Mouse (Mus musculus) stomach, embryonic 16.5 days (tissue): ENCODE measurements around the gene Gpank1. TPM values are rescaled to one million over a fixed set of nuclear protein-coding genes. Genes with fewer than 3 reads are reported as not detected.

ENCODE experiments used
- ATAC-seq: fragments of 200-750 bp; cut with Nextera tagmentation; 2 replicates; pipeline ENCODE4 v1.8.0; 2017; ENCODE audit warnings: moderate number of reproducible peaks, moderate TSS enrichment; ENCODE audit not compliant: insufficient read depth, low FRiP score
- H3K27ac ChIP-seq: fragments of 300-500 bp; sonication (generic); 2 replicates; pipeline ENCODE4 v1.5.1; 2014; ENCODE audit warnings: low read length
- H3K27me3 ChIP-seq: fragments of 300-500 bp; sonication (generic); 2 replicates; pipeline ENCODE4 v1.6.1; 2014; ENCODE audit warnings: low read length, control low read depth, mixed read lengths; ENCODE audit not compliant: control insufficient read depth, insufficient read depth
- H3K36me3 ChIP-seq: fragments of 300-500 bp; sonication (generic); 2 replicates; pipeline ENCODE4 v1.6.1; 2014; ENCODE audit warnings: low read length; ENCODE audit not compliant: control insufficient read depth, insufficient read depth
- H3K4me1 ChIP-seq: fragments of 300-500 bp; sonication (generic); 2 replicates; pipeline ENCODE4 v1.6.1; 2014; ENCODE audit warnings: low read length, control low read depth, mixed read lengths; ENCODE audit not compliant: control insufficient read depth, insufficient read depth
- H3K4me2 ChIP-seq: fragments of 300-500 bp; sonication (generic); 2 replicates; pipeline ENCODE4 v1.6.1; 2014; ENCODE audit warnings: low read depth, low read length, mixed read lengths
- H3K4me3 ChIP-seq: fragments of 300-500 bp; sonication (generic); replicated peaks from 2 replicates; pipeline ENCODE4 v1.5.1; 2014; ENCODE audit warnings: mild to moderate bottlenecking, low read length
- H3K9ac ChIP-seq: fragments of 300-500 bp; sonication (generic); 2 replicates; pipeline ENCODE4 v1.6.1; 2014; ENCODE audit warnings: low read length
- H3K9me3 ChIP-seq: fragments of 300-500 bp; sonication (generic); replicated peaks from 2 replicates; pipeline ENCODE4 v1.6.1; 2016; ENCODE audit warnings: low read length, control low read depth; ENCODE audit not compliant: control insufficient read depth
- WGBS: fragments of 180-500 bp; shearing (Covaris S2); extraction: QIAGEN DNeasy Blood & Tissue Kit; methylation state at CpG from one replicate; pipeline ENCODE4 v1.1.7; 2014; 5-methylcytosine and 5-hydroxymethylcytosine counted together
- polyA plus RNA-seq: library from polyadenylated mRNA; unstranded; fragments of >200 nt; fragmentation: Nextera tagmentation; extraction: Ambion mirVana; gene quantifications from 2 replicates; pipeline ENCODE4 v1.2.1, GENCODE M21; 2015

The Gpank1 gene
- polyA plus RNA-seq, 1 experiment from 2014 or later: 18.1 TPM

- no peak overlapping the region for H3K4me2 ChIP-seq
- H3K4me3 ChIP-seq: no peak overlapping the region
- H3K27me3 ChIP-seq: no peaks in the 10 kb centered on the region
- no peaks in the 10 kb centered on the region for H3K4me1 ChIP-seq
- WGBS: 64% methylated on average over 5 of the region's 5 CpGs
- peaks cover 42% of the 10 kb centered on the region for H3K36me3 ChIP-seq
- no peak overlapping the region; the same call in 1 of the 2 replicates for H3K27ac ChIP-seq
- ATAC-seq: no peak
- no peak overlapping the region for H3K9ac ChIP-seq
- H3K9me3 ChIP-seq: no peaks in the 10 kb centered on the region
Observed at GRCm38 (mm10) chr17:35147922-35148639, 26.8 kb downstream of the Gpank1 start.

- Histone ChIP-seq H3K27ac (no peak overlapping the region), H3K4me1 (no peaks in the 10 kb centered on the region), H3K4me3 (no peak overlapping the region), H3K9me3 (no peaks in the 10 kb centered on the region), H3K9ac (no peak overlapping the region), H3K36me3 (peaks cover 51% of the 10 kb centered on the region), H3K4me2 (no peak overlapping the region), H3K27me3 (no peaks in the 10 kb centered on the region)
- no peak for ATAC-seq
- 89% methylated on average over 4 of the region's 4 CpGs for WGBS
Observed at GRCm38 (mm10) chr17:35152121-35152520, 30.9 kb downstream of the Gpank1 start.

- no peaks in the 10 kb centered on the region for H3K9me3 ChIP-seq
- H3K4me3 ChIP-seq: no peak overlapping the region
- no peak overlapping the region for H3K27ac ChIP-seq
- no peak overlapping the region for H3K9ac ChIP-seq
- no peaks in the 10 kb centered on the region for H3K4me1 ChIP-seq
- H3K27me3 ChIP-seq: no peaks in the 10 kb centered on the region
- whole genome bisulfite sequencing: 89% methylated on average over 9 of the region's 9 CpGs
- peaks cover 60% of the 10 kb centered on the region for H3K36me3 ChIP-seq
- ATAC-seq: no peak
- no peak overlapping the region for H3K4me2 ChIP-seq
Observed at GRCm38 (mm10) chr17:35153077-35153476, 31.8 kb downstream of the Gpank1 start.

GRCm38 (mm10) chr17:35153931-35154330 lies 32.7 kb downstream of the Gpank1 start:
- Histone ChIP-seq H3K9me3 (no peaks in the 10 kb centered on the region), H3K4me3 (no peak overlapping the region), H3K27ac (no peak overlapping the region), H3K9ac (no peak overlapping the region), H3K27me3 (no peaks in the 10 kb centered on the region), H3K36me3 (peaks cover 68% of the 10 kb centered on the region), H3K4me1 (no peaks in the 10 kb centered on the region), H3K4me2 (no peak overlapping the region)
- no peak for ATAC-seq
- 81% methylated on average over 4 of the region's 4 CpGs for WGBS

- no peak overlapping the region for H3K4me3 ChIP-seq
- 86% methylated on average over 7 of the region's 7 CpGs for WGBS
- ATAC-seq: no peak
Observed at GRCm38 (mm10) chr17:35154616-35155015, 33.4 kb downstream of the Gpank1 start.

GRCm38 (mm10) chr17:35155451-35155850 lies 34.2 kb downstream of the Gpank1 start:
- WGBS: 88% methylated on average over 12 of the region's 12 CpGs
- no peak overlapping the region for H3K4me2 ChIP-seq
- ATAC-seq: no peak

More at GRCm38 (mm10) chr17:35154616-35155015, 33.4 kb downstream of the Gpank1 start:
- H3K9ac ChIP-seq: no peak overlapping the region
- no peak overlapping the region for H3K4me2 ChIP-seq
- H3K27me3 ChIP-seq: no peaks in the 10 kb centered on the region
- H3K4me1 ChIP-seq: no peaks in the 10 kb centered on the region
- peaks cover 69% of the 10 kb centered on the region for H3K36me3 ChIP-seq
- H3K27ac ChIP-seq: no peak overlapping the region
- no peaks in the 10 kb centered on the region for H3K9me3 ChIP-seq

GRCm38 (mm10) chr17:35156461-35157200 lies 35.4 kb downstream of the Gpank1 start:
- Histone ChIP-seq H3K9ac (no peak overlapping the region), H3K4me1 (no peaks in the 10 kb centered on the region), H3K27ac (no peak overlapping the region), H3K4me2 (no peak overlapping the region), H3K9me3 (no peaks in the 10 kb centered on the region), H3K36me3 (peaks cover 74% of the 10 kb centered on the region), H3K27me3 (no peaks in the 10 kb centered on the region), H3K4me3 (no peak overlapping the region)
- ATAC-seq: no peak
- WGBS: 85% methylated on average over 33 of the region's 33 CpGs

More at GRCm38 (mm10) chr17:35155451-35155850, 34.2 kb downstream of the Gpank1 start:
- Histone ChIP-seq H3K9me3 (no peaks in the 10 kb centered on the region), H3K4me3 (no peak overlapping the region), H3K27me3 (no peaks in the 10 kb centered on the region), H3K9ac (no peak overlapping the region), H3K27ac (no peak overlapping the region), H3K4me1 (no peaks in the 10 kb centered on the region), H3K36me3 (peaks cover 66% of the 10 kb centered on the region)

- peaks cover 4% of the 10 kb centered on the region for H3K4me1 ChIP-seq
- H3K27ac ChIP-seq: no peak overlapping the region
- no peak overlapping the region for H3K4me2 ChIP-seq
- no peaks in the 10 kb centered on the region for H3K27me3 ChIP-seq
- no peak overlapping the region for H3K4me3 ChIP-seq
- H3K9ac ChIP-seq: no peak overlapping the region
- H3K36me3 ChIP-seq: peaks cover 72% of the 10 kb centered on the region
- H3K9me3 ChIP-seq: no peaks in the 10 kb centered on the region
- WGBS: 87% methylated on average over 8 of the region's 8 CpGs
- ATAC-seq: no peak
Observed at GRCm38 (mm10) chr17:35157254-35157653, 36.0 kb downstream of the Gpank1 start.

GRCm38 (mm10) chr17:35157661-35158175 lies 36.5 kb downstream of the Gpank1 start:
- WGBS: 89% methylated on average over 8 of the region's 8 CpGs
- Histone ChIP-seq H3K9me3 (no peaks in the 10 kb centered on the region), H3K4me3 (no peak overlapping the region), H3K4me2 (no peak overlapping the region), H3K36me3 (peaks cover 68% of the 10 kb centered on the region), H3K9ac (no peak overlapping the region), H3K27ac (no peak overlapping the region), H3K27me3 (no peaks in the 10 kb centered on the region), H3K4me1 (peaks cover 8% of the 10 kb centered on the region)
- ATAC-seq: no peak
